1 mouse cellular context compared by ENCODE assay signal in genomic region chr8:104341106-104341561, GRCm38 (mm10).
TF ChIP-seq lines count a peak whose summit lies in the region.

No protein-coding gene starts in this region.

TF ChIP-seq in MEL, 35 proteins besides CTCF, POLR2A, EP300 and RAD21:
- TF ChIP-seq BHLHE40 (IDR thresholded peaks at IDR 0.05; ENCODE audit: borderline replicate concordance, low read depth, low read length) (peak; percentile 94), MAZ (IDR thresholded peaks at IDR 0.05; ENCODE audit: low read depth, low read length) (peak; percentile 48; the same call in 1 of the 2 replicates), ZC3H11A (IDR thresholded peaks at IDR 0.05; ENCODE audit: low read depth, low read length) (no peak), MYC (IDR thresholded peaks at IDR 0.05; ENCODE audit: low read depth, low read length) (0 out of 2 replicates have a peak, but pooled peaks have one; percentile 5), USF2 (IDR thresholded peaks at IDR 0.05; ENCODE audit: borderline replicate concordance in 1 of 2, insufficient read depth in 1 of 2, low read depth in 1 of 2, low read length in 2 of 2) (0 out of 4 replicates have a peak, but pooled peaks of 1 of the 2 experiments have one; percentile 28), MAX (IDR thresholded peaks at IDR 0.05; ENCODE audit: low read length) (peak; percentile 74), POLR2AphosphoS2 (IDR thresholded peaks at IDR 0.05; ENCODE audit: low read length) (no peak; the same call in 1 of the 2 replicates), ELF1 (IDR thresholded peaks at IDR 0.05; ENCODE audit: low read depth, low read length) (no peak), TBP (IDR thresholded peaks at IDR 0.05; ENCODE audit: low read depth, low read length) (no peak; the same call in 1 of the 2 replicates), USF1 (IDR thresholded peaks at IDR 0.05; ENCODE audit: low read depth, low read length) (peak; percentile 88), NRF1 (IDR thresholded peaks at IDR 0.05; ENCODE audit: insufficient read depth, low read depth, low read length, poor library complexity, severe bottlenecking) (0 out of 2 replicates have a peak, but pooled peaks have one; percentile 0), MXI1 (IDR thresholded peaks at IDR 0.05; ENCODE audit: low read depth, low read length) (peak; percentile 39)
